7 mouse cellular contexts compared by ENCODE assay signal in the genomic region with DNA sequence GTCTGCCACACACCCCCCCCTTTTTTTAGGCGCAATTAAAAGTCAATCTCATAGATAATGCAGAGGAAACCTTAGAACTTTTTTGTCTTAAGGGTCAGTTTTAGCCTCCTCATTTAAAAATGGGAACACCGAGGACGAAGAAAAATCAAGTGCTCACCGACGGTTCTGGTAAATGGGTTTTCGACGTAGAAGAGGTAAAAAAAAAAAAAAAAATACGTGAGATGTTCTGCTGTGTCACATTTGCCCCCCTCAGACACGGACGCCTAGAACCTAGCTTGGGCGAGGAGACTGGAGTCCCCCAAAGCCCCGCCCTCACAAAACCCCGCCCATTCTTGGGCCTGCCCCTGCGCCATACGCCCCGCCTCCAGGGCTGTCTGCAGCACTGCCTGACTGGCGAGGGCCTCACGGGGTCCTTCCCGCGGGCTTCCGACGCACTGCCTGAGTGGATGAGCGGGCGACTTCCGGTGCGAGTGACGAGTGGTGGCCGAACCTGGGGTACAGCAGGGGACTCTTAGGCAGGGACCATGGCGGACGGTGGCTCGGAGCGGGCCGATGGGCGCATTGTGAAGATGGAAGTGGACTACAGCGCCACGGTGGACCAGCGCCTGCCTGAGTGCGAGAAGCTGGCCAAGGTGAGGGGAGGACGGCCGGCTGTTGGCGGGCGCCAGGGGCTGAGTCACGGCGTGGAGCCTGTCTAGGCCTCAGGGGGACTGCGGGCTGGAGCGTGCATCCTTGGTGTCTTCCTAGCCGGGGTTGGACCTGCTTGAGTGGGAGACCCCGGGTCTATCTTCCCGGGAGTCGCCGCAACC. TPM values are rescaled to one million over a fixed set of nuclear protein-coding genes. Genes with fewer than 3 reads are reported as not detected.
DNase-seq lines count a peak whose midpoint lies in the region; ATAC-seq and TF ChIP-seq lines count a peak whose summit lies in the region.

Gene Psmd12, plus strand, starts transcription at position 432 of the 809 bp plus-strand sequence.

- H3K4me3 ChIP-seq in embryonic facial prominence, embryonic 10.5 days = peak within 1 kb of the TSS; percentile 98
- H3K4me3 ChIP-seq in intestine, postnatal 0 days (ENCODE audit: low read depth, low read length) = peak within 1 kb of the TSS; percentile 90
- peak within 1 kb of the TSS; percentile 93 for H3K4me3 ChIP-seq in midbrain, embryonic 12.5 days
- peak within 1 kb of the TSS; percentile 95 for H3K4me3 ChIP-seq in small intestine, adult 2 months (ENCODE audit: low read depth, low read length)

- peak within 1 kb of the TSS; percentile 96 for H3K27ac ChIP-seq in embryonic facial prominence, embryonic 10.5 days (replicated peaks)
- H3K27ac ChIP-seq in intestine, postnatal 0 days (ENCODE audit: low read depth, low read length) = peak within 1 kb of the TSS; percentile 85
- peak within 1 kb of the TSS; percentile 72 for H3K27ac ChIP-seq in midbrain, embryonic 12.5 days (replicated peaks)
- H3K27ac ChIP-seq in small intestine, adult 2 months (ENCODE audit: insufficient read depth, low read depth, low read length) = peak within 1 kb of the TSS; percentile 74

- H3K4me2 ChIP-seq in intestine, postnatal 0 days (replicated peaks; ENCODE audit: low read depth) = peak within 1 kb of the TSS; percentile 81
- peak within 1 kb of the TSS; percentile 94 for H3K4me2 ChIP-seq in midbrain, embryonic 12.5 days (replicated peaks)

- ATAC-seq in intestine, postnatal 0 days = peak; percentile 98
- ATAC-seq in midbrain, embryonic 12.5 days (ENCODE audit: low FRiP score, low read depth) = peak; percentile 97

- intact Hi-C loops in left cerebral cortex, postnatal 4 days (cut with DNase I) = no loop called here

- 0 out of 2 replicates have a peak, but pooled peaks cover 8% of the 10 kb centered on the region for H3K36me3 ChIP-seq in embryonic facial prominence, embryonic 10.5 days (replicated peaks)
- no peaks in the 10 kb centered on the region for H3K36me3 ChIP-seq in intestine, postnatal 0 days (ENCODE audit: control insufficient read depth, insufficient read depth)
- H3K36me3 ChIP-seq in midbrain, embryonic 12.5 days = no peaks in the 10 kb centered on the region
- no peaks in the 10 kb centered on the region for H3K36me3 ChIP-seq in small intestine, adult 2 months (ENCODE audit: control insufficient read depth, insufficient read depth, low read length)

- under 1% methylated on average over 51 of the region's 51 CpGs for WGBS in embryonic facial prominence, embryonic 10.5 days
- WGBS in intestine, postnatal 0 days = 1% methylated on average over 48 of the region's 51 CpGs
- WGBS in midbrain, embryonic 12.5 days = under 1% methylated on average over 51 of the region's 51 CpGs
- WGBS in small intestine, adult 2 months = under 1% methylated on average over 51 of the region's 51 CpGs

- H3K9me3 ChIP-seq in embryonic facial prominence, embryonic 10.5 days = no peaks in the 10 kb centered on the region
- no peaks in the 10 kb centered on the region for H3K9me3 ChIP-seq in intestine, postnatal 0 days (ENCODE audit: control insufficient read depth)
- no peaks in the 10 kb centered on the region for H3K9me3 ChIP-seq in midbrain, embryonic 12.5 days

- peak; percentile 99 for DNase-seq in adrenal gland, postnatal 10 days
- DNase-seq in embryonic facial prominence, embryonic 10.5 days (ENCODE audit: low spot score) = peak; percentile 99
- peak; percentile 47 for DNase-seq in gonadal fat pad, adult 2 months (ENCODE audit: low read depth)
- peak; percentile 98 for DNase-seq in left cerebral cortex, postnatal 4 days

- H3K9ac ChIP-seq in intestine, postnatal 0 days (ENCODE audit: low read depth, low read length) = peak within 1 kb of the TSS; percentile 86
- H3K9ac ChIP-seq in midbrain, embryonic 12.5 days (replicated peaks) = peak within 1 kb of the TSS; percentile 93

- TF ChIP-seq POLR2A in small intestine, adult 2 months (IDR thresholded peaks at IDR 0.05; ENCODE audit: low read depth, low read length) = peak; percentile 77

- TF ChIP-seq CTCF in intestine, postnatal 0 days (IDR thresholded peaks at IDR 0.05; ENCODE audit: low read depth) = no peak; the same call in 1 of the 2 replicates
- TF ChIP-seq CTCF in small intestine, adult 2 months (IDR thresholded peaks at IDR 0.05; ENCODE audit: extremely low read depth, insufficient read length, insufficient replicate concordance, low read depth, low read length) = 0 out of 2 replicates have a peak, but pooled peaks have one; percentile 4

- no peaks in the 10 kb centered on the region for H3K27me3 ChIP-seq in embryonic facial prominence, embryonic 10.5 days (replicated peaks; ENCODE audit: low read depth, poor library complexity, severe bottlenecking)
- no peaks in the 10 kb centered on the region for H3K27me3 ChIP-seq in intestine, postnatal 0 days (replicated peaks; ENCODE audit: control insufficient read depth, insufficient read depth, low read length)
- no peaks in the 10 kb centered on the region for H3K27me3 ChIP-seq in midbrain, embryonic 12.5 days
- H3K27me3 ChIP-seq in small intestine, adult 2 months (ENCODE audit: control insufficient read depth, insufficient read depth, low read length) = no peaks in the 10 kb centered on the region

- H3K4me1 ChIP-seq in embryonic facial prominence, embryonic 10.5 days = peaks cover 21% of the 10 kb centered on the region
- H3K4me1 ChIP-seq in intestine, postnatal 0 days (replicated peaks; ENCODE audit: control insufficient read depth, insufficient read depth, low read length) = peaks cover 8% of the 10 kb centered on the region
- peaks cover 18% of the 10 kb centered on the region for H3K4me1 ChIP-seq in midbrain, embryonic 12.5 days
- H3K4me1 ChIP-seq in small intestine, adult 2 months (ENCODE audit: control insufficient read depth, insufficient read depth, insufficient read length, low read length) = no peaks in the 10 kb centered on the region

RNA-seq across cellular contexts. Expression of gene Psmd12, which starts in this region (rescaled TPM):
- total RNA-seq in adrenal gland, postnatal 10 days (2021) = 10 to 100 TPM; 78.7 to 84.8 TPM
- polyA plus RNA-seq in embryonic facial prominence, embryonic 10.5 days (2016; fragmentation: Nextera tagmentation; extraction: Ambion mirVana) = 221 and 225 TPM in 2 replicates
- 17.6 and 20.5 TPM in 2 replicates for polyA plus RNA-seq in gonadal fat pad, adult 2 months (2012; rRNA removed)
- 89.4 and 95.2 TPM in 2 replicates for polyA plus RNA-seq in intestine, postnatal 0 days (2015; fragmentation: Nextera tagmentation; extraction: Ambion mirVana)
- 10 to 100 TPM; 76.0 to 78.0 TPM for total RNA-seq in left cerebral cortex, postnatal 4 days (2021)
- 190 and 192 TPM in 2 replicates for polyA plus RNA-seq in midbrain, embryonic 12.5 days (2016; fragmentation: Nextera tagmentation; extraction: Ambion mirVana)
- 2.7 and 3.6 TPM in 2 replicates for polyA plus RNA-seq in small intestine, adult 2 months (2012; rRNA removed)

Comparison
In these comparisons a context has a peak if more than half of its experiments do, and no peak if none do; other contexts are left out.
1. Peak in every context shown above with its lines: DNase-seq, ATAC-seq, H3K4me3 ChIP-seq and H3K27ac ChIP-seq.
2. DNase-seq: peak in every context shown above with its lines; median percentile 99 in adrenal gland, postnatal 10 days; 99 in embryonic facial prominence, embryonic 10.5 days; 98 in left cerebral cortex, postnatal 4 days; 47 in gonadal fat pad, adult 2 months.